Mouse (Mus musculus): ENCODE data around the gene Gm44511.
A peak's percentile ranks its signal among the peaks of the same experiment; 100 is the strongest.
"Not testable (repeated sequence)": the region's sequence is repeated elsewhere in the genome, so short reads cannot be mapped to it uniquely, and the experiment has no call there.

Gene Gm44511

DNA sequence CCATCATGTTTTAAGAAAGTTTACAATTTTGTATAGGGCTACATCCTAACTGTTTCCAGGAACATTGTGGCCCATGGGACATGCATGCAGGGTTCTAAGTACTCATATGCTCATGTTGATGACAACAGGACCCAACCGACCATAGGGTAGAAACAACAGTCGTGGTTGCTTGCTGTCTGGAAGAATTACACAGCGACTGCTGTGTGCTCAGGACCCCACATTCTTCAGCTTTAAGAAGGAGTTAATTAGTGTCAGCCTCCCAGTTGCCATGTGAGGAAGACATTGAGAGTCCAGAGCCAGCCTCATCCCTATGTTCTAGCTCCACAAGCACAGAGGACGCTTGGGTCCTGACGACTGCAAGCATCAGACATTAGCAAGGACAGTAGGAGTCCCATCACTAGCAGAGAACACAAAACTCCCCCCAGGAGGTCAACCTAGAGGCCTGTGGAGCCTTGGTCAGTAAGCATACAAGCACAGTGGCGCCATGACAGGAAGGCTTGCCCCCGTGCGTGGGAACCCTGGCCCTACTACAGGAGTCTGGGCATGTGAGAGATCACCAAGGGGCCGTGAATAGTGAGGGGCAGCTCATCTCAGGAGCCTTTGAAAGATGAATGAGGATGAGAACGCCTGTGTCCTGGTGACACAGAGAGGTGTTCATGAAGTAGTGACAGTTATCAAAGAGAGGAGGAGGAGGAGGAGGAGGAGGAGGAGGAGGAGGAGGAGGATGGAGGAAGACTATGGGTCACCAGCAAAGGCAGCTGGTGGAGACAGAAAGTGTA is 63.0 kb downstream of the Gm44511 start:
- not testable (repeated sequence) for DNase-seq (ENCODE audit: low read depth, low spot score)

DNA sequence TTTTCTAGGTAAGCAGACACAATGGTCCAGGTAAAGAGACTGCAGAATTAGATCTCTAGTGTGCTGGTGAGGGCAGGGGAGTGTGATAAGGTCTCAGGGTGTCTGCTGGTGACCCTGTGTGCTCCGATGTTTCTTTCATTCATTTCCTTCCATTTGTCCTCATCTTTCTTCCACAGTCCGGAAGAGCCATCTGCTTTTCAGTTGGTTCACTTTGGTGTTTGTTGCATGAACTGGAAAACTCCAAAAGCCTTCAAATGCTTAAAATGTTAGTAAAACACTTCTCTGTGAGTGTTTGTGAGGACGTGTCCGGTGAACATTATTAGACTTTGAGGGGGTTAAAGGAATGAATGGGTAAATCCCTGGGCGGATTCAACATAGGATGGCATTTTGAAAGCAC is 65.0 kb downstream of the Gm44511 start:
- DNase-seq (ENCODE audit: low read depth, low spot score) = peak; percentile 56

DNA sequence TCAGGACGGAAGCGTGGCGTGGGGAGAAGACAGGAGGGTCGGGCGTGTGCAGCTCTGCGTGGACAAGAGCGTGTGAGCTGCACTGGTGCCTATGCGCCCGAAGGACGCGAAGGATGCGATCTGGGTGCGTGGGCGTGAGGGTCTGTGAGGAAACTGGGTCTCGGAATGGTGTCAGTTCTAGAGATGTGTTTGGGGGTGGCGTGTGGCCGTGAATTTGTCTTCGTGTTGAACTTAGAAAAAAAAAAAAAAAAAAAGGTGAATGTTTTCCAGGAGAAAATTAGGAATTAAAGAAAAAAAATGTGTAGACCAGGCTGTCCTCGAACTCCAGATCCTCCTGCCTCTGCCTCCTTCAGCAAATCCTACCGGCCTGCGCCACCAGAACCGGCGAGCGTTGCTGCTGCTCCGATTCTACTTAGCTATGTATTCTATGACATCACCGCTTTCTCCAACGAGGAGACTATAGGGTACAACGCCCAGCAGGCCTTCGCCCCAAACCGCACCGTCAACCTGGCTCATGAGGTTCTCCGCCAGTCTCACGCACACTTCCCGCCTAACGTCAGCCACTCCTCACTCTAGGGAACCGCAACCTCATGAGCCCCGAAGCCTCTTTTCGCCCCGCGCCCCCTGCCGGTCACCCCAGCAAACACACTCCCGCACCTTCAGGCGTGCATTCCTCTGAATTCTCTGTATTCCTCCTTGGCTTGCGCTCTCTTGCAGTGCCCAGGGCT is 65.5 kb downstream of the Gm44511 start:
- DNase-seq (ENCODE audit: low read depth, low spot score) = peak; percentile 88

DNA sequence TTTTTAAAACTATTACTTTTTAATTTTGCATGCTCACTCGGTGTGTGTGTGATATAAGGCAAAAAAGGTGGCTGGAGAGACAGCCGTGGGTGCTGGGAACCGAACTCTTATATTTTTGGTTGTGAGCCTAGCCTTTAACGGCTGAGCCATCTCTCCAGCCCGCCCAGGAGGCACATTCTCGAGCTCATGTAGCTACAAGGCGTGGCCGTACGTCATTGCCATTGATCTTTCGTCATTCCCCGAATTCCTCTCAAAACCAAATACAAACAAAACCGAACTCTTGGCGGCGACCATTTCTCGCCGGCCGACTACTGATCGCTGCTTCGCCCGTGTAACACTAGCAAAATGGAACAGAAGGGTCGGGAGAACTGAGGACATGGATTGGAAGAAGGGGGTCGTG is 66.1 kb downstream of the Gm44511 start:
- peak; percentile 91 for DNase-seq (ENCODE audit: low read depth, low spot score)

DNA sequence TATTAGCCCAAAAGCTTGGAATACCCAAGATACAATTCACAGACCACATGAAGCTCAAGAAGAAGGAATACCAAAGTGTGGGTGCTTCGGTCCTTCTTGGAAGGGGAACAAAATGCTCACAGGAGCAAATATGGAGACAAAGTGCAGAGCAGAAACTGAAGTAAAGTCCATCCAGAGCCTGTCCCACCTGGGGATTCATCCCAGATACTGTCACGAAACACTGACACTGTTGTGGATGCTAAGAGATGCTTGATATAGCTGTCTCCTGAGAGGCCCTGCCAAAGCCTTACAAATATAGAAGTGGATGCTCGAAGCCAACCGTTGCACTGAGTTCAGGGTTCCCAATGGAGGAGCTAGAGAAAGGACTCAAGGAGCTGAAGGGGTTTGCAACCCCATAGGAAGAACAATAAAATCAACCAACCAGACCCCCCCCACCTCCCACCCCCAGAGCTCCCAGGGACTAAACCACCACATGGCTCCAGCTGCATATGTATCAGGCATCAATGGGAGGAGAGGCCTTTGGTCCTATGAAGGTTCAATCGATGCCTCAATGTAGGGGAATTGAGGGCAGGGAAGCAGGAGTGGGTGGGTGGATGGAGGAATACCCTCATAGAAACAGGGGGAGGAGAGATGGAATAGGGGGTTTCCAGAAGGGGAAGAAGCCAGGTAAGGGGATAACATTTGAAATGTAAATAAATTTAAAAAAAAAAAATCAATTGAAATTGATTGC is 66.7 kb downstream of the Gm44511 start:
- DNase-seq (ENCODE audit: low read depth, low spot score) = no peak

DNA sequence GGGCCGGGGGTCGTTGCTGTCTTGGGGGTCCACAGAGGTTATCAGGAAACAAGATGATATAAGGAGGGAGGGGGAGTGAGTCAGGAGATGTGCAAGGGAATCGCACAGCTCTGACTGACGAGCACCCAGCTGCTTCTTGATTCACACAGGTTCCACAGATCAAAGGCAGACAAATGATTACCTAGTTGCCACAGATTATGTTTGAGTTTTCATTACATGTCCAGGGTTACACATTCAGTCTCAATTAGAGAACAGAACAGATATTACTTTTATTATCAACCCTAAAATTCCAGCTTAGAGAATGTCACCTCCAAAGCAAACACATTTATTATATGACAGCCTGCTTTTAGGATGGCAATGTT is 70.7 kb downstream of the Gm44511 start:
- not testable (repeated sequence) for DNase-seq (ENCODE audit: low read depth, low spot score)

DNA sequence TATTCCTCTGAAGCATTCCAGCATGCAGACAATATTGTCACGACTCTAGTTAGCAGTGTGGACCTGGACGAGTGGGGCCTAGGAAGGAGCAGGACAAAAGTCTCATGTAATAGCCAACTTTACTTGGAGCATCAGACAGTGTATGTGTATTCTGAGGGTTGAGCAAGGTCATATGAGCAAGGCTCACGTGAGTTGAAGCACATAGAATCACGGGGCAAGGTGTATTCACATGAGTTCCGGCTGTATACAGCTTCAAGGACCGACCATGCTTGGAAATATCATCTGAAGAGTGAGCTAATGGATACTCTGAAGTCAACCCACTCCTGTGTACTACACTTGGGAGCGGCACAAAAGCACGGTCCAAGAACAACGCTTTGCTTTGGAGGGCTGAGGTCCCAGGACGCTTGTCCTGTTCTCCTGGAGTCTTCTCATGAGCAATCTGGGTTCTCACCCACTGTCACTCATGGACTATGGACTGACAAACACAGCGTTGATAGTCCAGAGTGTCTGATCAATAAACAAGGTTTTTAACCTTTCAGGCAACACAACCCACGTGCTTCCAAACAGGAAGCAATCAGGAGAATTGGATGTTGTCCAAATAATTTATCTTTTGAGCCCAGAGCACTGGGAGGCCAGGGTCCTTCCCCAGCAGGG is 71.2 kb downstream of the Gm44511 start:
- DNase-seq (ENCODE audit: low read depth, low spot score) = not testable (repeated sequence)

DNA sequence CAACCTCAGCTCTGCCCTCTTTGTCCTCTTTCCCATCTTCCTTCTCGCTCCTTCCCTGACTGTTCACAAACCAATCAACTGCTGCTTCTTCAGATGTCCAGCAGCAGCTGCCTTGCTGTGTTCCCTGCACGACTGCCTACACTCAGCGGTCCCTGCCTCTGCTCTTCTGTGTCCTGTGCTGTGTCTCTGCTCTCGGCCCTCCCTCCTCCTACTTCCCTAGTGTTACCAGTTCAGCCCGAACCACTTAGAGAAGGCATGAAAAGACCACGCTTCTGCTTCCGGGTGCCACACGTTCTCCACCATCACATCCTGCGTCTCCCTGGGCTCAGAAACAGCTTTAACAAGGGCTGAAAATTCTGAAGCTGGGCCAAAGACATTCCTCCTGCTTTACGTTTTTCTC is 71.8 kb downstream of the Gm44511 start:
- not testable (repeated sequence) for DNase-seq (ENCODE audit: low read depth, low spot score)

DNA sequence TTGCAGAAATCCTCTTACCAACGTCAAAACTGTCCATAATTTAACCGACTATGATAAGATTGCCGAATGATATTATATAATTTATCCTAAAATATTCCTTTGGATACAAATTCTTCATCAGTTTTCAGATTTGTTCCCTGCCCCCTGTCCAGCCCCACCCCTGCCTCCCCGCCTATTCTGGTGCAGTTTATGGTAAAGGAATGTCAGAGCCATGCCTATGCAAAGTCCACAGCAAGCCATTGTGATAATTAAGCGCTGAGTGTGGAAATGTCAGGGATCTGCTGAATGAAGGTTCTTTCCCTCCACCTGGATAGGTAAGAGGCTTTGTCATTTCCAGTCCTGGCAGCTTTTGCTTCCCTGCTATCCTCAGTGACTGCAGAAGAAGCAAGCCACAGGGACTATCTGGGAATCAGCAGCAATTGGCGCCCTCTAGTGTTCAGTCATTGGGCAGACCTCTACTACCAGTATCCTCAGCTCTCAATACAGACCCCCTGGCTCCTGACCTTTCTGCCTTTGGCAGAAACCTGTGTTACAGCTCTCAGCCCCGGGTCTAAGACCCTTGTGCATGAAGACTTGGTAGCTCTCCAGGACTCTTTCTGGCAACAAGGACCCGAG is 72.4 kb downstream of the Gm44511 start:
- peak; percentile 86 for DNase-seq (ENCODE audit: low read depth, low spot score)

DNA sequence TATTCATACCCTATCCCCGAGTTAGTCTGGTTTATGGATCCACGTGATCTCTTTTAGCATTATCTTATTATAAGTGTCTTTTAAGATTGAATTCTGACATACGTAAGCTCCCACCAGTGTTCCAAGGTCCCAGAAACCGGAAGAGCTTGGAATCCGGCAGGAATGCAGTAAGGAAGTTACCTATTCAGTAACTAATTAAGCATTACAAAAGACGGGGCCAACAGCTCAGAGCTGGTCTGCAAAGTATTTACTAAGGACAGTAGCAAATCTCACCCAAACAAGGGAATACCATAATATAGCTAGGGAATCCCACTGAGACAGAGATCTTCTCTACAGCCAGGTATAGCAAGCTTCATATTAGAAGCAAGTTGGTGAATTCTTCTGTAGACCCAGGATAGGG is 79.1 kb downstream of the Gm44511 start:
- DNase-seq (ENCODE audit: low read depth, low spot score) = peak; percentile 95

DNA sequence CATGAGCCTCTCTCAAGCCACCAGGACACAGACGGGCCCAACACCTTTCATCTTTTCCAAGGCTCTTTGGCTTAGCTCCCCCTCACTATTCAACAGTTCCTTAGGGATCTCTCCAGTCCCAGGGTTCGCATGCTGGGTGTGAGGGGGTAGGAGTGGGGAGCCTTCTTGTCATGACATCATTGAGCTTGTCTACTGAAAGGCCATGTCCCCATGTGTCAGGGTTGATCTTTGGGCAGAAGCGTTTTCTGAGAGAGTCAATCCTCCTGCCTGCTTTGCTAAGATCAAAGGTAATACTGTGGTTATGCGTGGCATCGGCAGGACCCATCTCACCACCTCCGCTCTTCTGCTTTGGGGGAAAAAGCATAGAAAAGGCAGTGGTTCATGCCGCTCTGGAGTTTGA is 88.7 kb downstream of the Gm44511 start:
- no peak for DNase-seq (ENCODE audit: low read depth, low spot score)

DNA sequence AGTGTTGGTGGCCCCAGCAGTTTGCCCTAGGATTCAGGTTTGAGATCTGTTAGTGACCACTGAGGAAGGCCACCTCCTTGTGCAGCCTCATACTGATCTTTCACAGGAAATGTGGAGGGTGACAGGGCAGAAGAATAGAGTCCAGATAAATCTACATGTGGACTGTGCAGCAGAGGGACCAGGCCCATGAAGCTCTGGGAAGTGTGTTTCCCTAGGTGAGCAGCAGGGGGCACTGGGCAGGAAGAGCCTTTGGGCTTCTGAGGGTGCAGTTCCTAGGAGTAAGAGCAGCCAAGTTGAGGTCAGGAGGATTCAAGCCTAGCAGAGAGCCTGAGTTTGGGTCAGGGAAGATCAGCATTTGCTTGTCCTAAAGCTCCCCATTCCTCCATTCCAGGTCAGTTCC is 90.0 kb downstream of the Gm44511 start:
- DNase-seq (ENCODE audit: low read depth, low spot score) = no peak

DNA sequence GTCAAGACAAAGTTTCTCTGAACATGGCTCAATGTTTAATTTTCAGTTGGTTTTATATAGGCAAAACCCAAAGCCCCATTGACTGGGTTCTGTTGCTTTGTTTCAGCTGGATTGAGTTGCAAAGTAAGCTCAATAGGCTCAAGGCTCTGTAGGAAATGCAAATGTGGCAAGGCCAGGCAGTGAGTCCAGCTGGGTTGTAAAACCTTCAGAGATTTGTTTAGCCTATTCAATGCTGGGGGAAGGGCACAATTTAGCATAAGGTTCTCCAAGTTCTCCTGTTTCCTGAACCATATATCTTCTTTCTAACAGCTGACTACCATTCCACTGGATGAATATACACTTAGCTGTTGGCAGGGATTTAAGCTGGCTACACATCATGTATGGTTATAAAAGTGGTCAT is 91.2 kb downstream of the Gm44511 start:
- DNase-seq (ENCODE audit: low read depth, low spot score) = peak; percentile 79

DNA sequence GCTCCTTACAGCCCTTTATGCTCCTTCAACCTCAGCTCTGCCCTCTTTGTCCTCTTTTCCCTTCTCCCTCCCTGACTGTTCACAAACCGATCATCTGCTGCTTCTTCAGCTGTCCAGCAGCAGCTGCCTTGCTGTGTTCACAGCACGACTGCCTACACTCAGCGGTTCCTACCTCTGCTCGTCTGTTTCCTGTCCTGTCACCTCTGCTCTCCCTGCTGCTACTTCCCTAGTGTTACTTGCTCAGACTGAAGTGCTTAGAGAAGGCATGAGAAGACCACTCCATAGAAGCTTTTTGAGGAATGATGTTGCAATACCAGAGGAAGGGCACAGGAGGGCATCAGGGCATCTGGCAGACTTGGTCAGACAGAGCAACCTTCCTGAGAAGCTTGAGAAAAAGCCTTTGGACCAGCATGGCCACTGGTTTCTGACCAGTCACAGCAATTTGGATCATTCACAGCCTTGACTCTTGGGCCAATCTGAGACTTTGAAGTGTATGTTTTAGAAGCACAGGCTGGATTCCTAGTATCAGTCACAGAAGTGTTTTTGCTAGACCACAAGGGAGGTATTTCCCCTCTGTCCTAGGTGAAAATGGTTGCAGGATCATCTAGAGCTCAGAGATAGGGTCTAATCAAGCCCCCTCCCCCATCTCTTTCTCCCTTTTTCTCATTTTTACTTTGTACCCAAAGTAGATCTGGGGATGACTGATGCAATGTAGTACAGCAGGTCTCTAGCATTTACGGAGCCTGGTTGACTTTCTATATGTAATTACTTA is 92.0 kb downstream of the Gm44511 start:
- DNase-seq (ENCODE audit: low read depth, low spot score) = no peak

DNA sequence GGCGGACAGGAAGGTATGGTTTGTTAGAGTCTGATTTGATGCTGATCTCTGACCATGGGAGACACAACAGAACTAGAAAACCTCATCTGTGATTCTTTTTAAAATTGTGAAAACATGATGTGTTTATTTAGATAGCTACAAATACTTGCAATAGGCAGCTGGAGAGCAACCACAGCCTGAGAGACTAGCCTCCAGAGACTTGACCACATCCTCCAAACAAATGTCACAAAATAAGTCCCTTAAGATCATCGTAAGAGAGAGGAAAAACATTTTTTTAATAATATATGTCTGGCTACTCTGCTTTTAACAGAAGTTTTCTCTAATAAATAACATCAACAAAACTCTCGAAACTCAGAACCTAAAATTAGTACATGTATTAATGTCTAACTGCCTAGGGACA is 94.1 kb downstream of the Gm44511 start:
- no peak for DNase-seq (ENCODE audit: low read depth, low spot score)
